Mouse (Mus musculus): Measurements from ENCODE around the gene Slc35b2.

GRCm38 (mm10) chr17:45567162-45567601 lies 3.5 kb downstream of the Slc35b2 start:
- no peak for TF ChIP-seq CTCF (IDR thresholded peaks at IDR 0.05; ENCODE audit: low read depth, low read length)
- no peak for TF ChIP-seq POLR2A (IDR thresholded peaks at IDR 0.05; ENCODE audit: borderline replicate concordance, low read depth, low read length)

Measured in bone marrow macrophage, adult 2 months (primary cell).